ENCODE assay signal across 23 mouse cellular contexts in the genomic region with DNA sequence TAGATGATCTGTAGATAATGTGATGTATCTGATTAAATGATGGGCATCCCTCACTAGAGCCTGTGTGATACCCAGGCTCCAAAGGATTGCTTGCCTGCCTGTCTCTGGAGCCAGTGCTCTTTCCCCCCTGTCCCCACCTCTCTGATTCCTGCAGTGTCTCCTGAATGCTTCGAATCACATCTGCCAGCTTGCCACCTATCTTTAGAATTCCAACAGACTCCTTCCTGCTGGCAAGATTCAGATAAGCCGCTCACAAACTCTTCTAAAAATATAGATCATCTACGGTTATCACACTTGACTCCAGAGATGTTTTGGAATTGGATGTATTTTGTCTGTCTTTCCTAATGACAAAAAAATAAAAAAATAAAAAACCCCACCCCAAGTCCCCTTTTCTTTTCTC.
"Had no signal": no experiment of that assay in that cellular context is flagged by ENCODE, and none has a peak within 500 bp of the region (broad histone marks: within the 10 kb centered on the region; RNA-seq: fewer than 3 reads in every experiment).

No protein-coding gene starts in this region.

- H3K4me1 ChIP-seq: intestine, embryonic 15.5 days; kidney, embryonic 15.5 days; limb, embryonic 10.5 days; limb, embryonic 13.5 days; liver, embryonic 12.5 days; liver, embryonic 15.5 days; lung, embryonic 15.5 days; megakaryocyte, embryonic 14.5 days; midbrain, embryonic 10.5 days; midbrain, embryonic 13.5 days; neural tube, embryonic 13.5 days had no signal

- H3K9me3 ChIP-seq: intestine, embryonic 15.5 days; kidney, embryonic 15.5 days; limb, embryonic 10.5 days; limb, embryonic 13.5 days; liver, embryonic 12.5 days; liver, embryonic 15.5 days; lung, embryonic 15.5 days; megakaryocyte, embryonic 14.5 days; midbrain, embryonic 10.5 days; midbrain, embryonic 13.5 days; neural tube, embryonic 13.5 days had no signal

- H3K4me3 ChIP-seq: intestine, embryonic 15.5 days; kidney, embryonic 15.5 days; limb, embryonic 10.5 days; limb, embryonic 13.5 days; liver, embryonic 12.5 days; liver, embryonic 15.5 days; lung, embryonic 15.5 days; megakaryocyte, embryonic 14.5 days; midbrain, embryonic 10.5 days; midbrain, embryonic 13.5 days; myocyte; neural tube, embryonic 13.5 days had no signal

- H3K27ac ChIP-seq: intestine, embryonic 15.5 days; kidney, embryonic 15.5 days; limb, embryonic 10.5 days; limb, embryonic 13.5 days; liver, embryonic 12.5 days; liver, embryonic 15.5 days; lung, embryonic 15.5 days; midbrain, embryonic 10.5 days; midbrain, embryonic 13.5 days; neural tube, embryonic 13.5 days had no signal

- DNase-seq: kidney, adult 11 months; kidney, adult 8-10 months; kidney, postnatal 10 days; kidney, postnatal 36 days; liver; lung, adult 18-20 months; lung, postnatal 10 days; lung, postnatal 36 days; thymus, adult 2 months; thymus, postnatal 14 days; thymus, postnatal 4 days had no signal

- H3K27me3 ChIP-seq: intestine, embryonic 15.5 days; kidney, embryonic 15.5 days; limb, embryonic 13.5 days; liver, embryonic 12.5 days; liver, embryonic 15.5 days; lung, embryonic 15.5 days; megakaryocyte, embryonic 14.5 days; midbrain, embryonic 13.5 days; neural tube, embryonic 13.5 days had no signal

- H3K36me3 ChIP-seq: intestine, embryonic 15.5 days; kidney, embryonic 15.5 days; limb, embryonic 10.5 days; limb, embryonic 13.5 days; liver, embryonic 12.5 days; liver, embryonic 15.5 days; lung, embryonic 15.5 days; midbrain, embryonic 10.5 days; midbrain, embryonic 13.5 days; neural tube, embryonic 13.5 days had no signal
